Mouse (Mus musculus): ENCODE measurements around the gene Ttll12. TPM values are rescaled to one million over a fixed set of nuclear protein-coding genes. Genes with fewer than 3 reads are reported as not detected.

Gene Ttll12
- polyA plus RNA-seq, 1 experiment from 2014 or later: 49.6 TPM

- Histone ChIP-seq H3K27ac (ENCODE audit: low read length) (no peak overlapping the region), H3K4me3 (replicated peaks; ENCODE audit: low read length) (no peak overlapping the region), H3K27me3 (replicated peaks; ENCODE audit: control insufficient read depth, insufficient read depth, low read length) (no peaks in the 10 kb centered on the region), H3K9ac (replicated peaks; ENCODE audit: low read depth, low read length) (no peak overlapping the region), H3K36me3 (ENCODE audit: control insufficient read depth, insufficient read depth) (peaks cover 46% of the 10 kb centered on the region), H3K4me2 (ENCODE audit: low read length) (no peak overlapping the region), H3K4me1 (replicated peaks; ENCODE audit: control insufficient read depth, insufficient read depth, low read length) (no peaks in the 10 kb centered on the region), H3K9me3 (ENCODE audit: control insufficient read depth, low read length) (no peaks in the 10 kb centered on the region)
- 71% methylated on average over 8 of the region's 8 CpGs for WGBS
- no peak for ATAC-seq
Observed at GRCm38 (mm10) chr15:83583419-83584156, 11.4 kb downstream of the Ttll12 start.

GRCm38 (mm10) chr15:83582931-83583330 is 12.0 kb downstream of the Ttll12 start:
- Histone ChIP-seq H3K4me2 (ENCODE audit: low read length) (no peak overlapping the region), H3K27ac (ENCODE audit: low read length) (no peak overlapping the region), H3K36me3 (ENCODE audit: control insufficient read depth, insufficient read depth) (peaks cover 45% of the 10 kb centered on the region), H3K27me3 (replicated peaks; ENCODE audit: control insufficient read depth, insufficient read depth, low read length) (no peaks in the 10 kb centered on the region), H3K4me1 (replicated peaks; ENCODE audit: control insufficient read depth, insufficient read depth, low read length) (no peaks in the 10 kb centered on the region), H3K4me3 (replicated peaks; ENCODE audit: low read length) (no peak overlapping the region), H3K9ac (replicated peaks; ENCODE audit: low read depth, low read length) (no peak overlapping the region), H3K9me3 (ENCODE audit: control insufficient read depth, low read length) (no peaks in the 10 kb centered on the region)
- ATAC-seq: no peak
- WGBS: 81% methylated on average over 4 of the region's 4 CpGs

GRCm38 (mm10) chr15:83576651-83577050 is 18.3 kb downstream of the Ttll12 start:
- ATAC-seq: no peak
- Histone ChIP-seq H3K27ac (ENCODE audit: low read length) (no peak overlapping the region), H3K36me3 (ENCODE audit: control insufficient read depth, insufficient read depth) (peaks cover 29% of the 10 kb centered on the region), H3K4me3 (replicated peaks; ENCODE audit: low read length) (no peak overlapping the region), H3K4me2 (ENCODE audit: low read length) (no peak overlapping the region), H3K27me3 (replicated peaks; ENCODE audit: control insufficient read depth, insufficient read depth, low read length) (no peaks in the 10 kb centered on the region), H3K9ac (replicated peaks; ENCODE audit: low read depth, low read length) (no peak overlapping the region), H3K4me1 (replicated peaks; ENCODE audit: control insufficient read depth, insufficient read depth, low read length) (no peaks in the 10 kb centered on the region), H3K9me3 (ENCODE audit: control insufficient read depth, low read length) (no peaks in the 10 kb centered on the region)
- 95% methylated on average over 9 of the region's 9 CpGs for WGBS

GRCm38 (mm10) chr15:83575543-83575942 is 19.4 kb downstream of the Ttll12 start:
- H3K27ac ChIP-seq (ENCODE audit: low read length): no peak overlapping the region
- no peaks in the 10 kb centered on the region for H3K9me3 ChIP-seq (ENCODE audit: control insufficient read depth, low read length)
- H3K9ac ChIP-seq (replicated peaks; ENCODE audit: low read depth, low read length): no peak overlapping the region
- no peak overlapping the region for H3K4me3 ChIP-seq (replicated peaks; ENCODE audit: low read length)
- peaks cover 23% of the 10 kb centered on the region for H3K36me3 ChIP-seq (ENCODE audit: control insufficient read depth, insufficient read depth)
- H3K4me2 ChIP-seq (ENCODE audit: low read length): no peak overlapping the region
- no peaks in the 10 kb centered on the region for H3K27me3 ChIP-seq (replicated peaks; ENCODE audit: control insufficient read depth, insufficient read depth, low read length)
- no peaks in the 10 kb centered on the region for H3K4me1 ChIP-seq (replicated peaks; ENCODE audit: control insufficient read depth, insufficient read depth, low read length)
- no peak for ATAC-seq
- 95% methylated on average over 8 of the region's 8 CpGs for WGBS

- ATAC-seq: no peak
- H3K36me3 ChIP-seq (ENCODE audit: control insufficient read depth, insufficient read depth): peaks cover 18% of the 10 kb centered on the region; the same call in 1 of the 2 replicates
- H3K9me3 ChIP-seq (ENCODE audit: control insufficient read depth, low read length): no peaks in the 10 kb centered on the region
Observed at GRCm38 (mm10) chr15:83574731-83575351, 20.1 kb downstream of the Ttll12 start.

GRCm38 (mm10) chr15:83573606-83574005 is 21.4 kb downstream of the Ttll12 start:
- no peak overlapping the region for H3K4me3 ChIP-seq (replicated peaks; ENCODE audit: low read length)
- no peak overlapping the region for H3K27ac ChIP-seq (ENCODE audit: low read length)
- H3K9me3 ChIP-seq (ENCODE audit: control insufficient read depth, low read length): no peaks in the 10 kb centered on the region
- peaks cover 12% of the 10 kb centered on the region; the same call in 1 of the 2 replicates for H3K36me3 ChIP-seq (ENCODE audit: control insufficient read depth, insufficient read depth)
- ATAC-seq: no peak
- no peak overlapping the region for H3K4me2 ChIP-seq (ENCODE audit: low read length)
- no peak overlapping the region for H3K9ac ChIP-seq (replicated peaks; ENCODE audit: low read depth, low read length)
- no peaks in the 10 kb centered on the region for H3K4me1 ChIP-seq (replicated peaks; ENCODE audit: control insufficient read depth, insufficient read depth, low read length)
- WGBS: 95% methylated on average over 12 of the region's 12 CpGs
- no peaks in the 10 kb centered on the region for H3K27me3 ChIP-seq (replicated peaks; ENCODE audit: control insufficient read depth, insufficient read depth, low read length)

More at GRCm38 (mm10) chr15:83574731-83575351, 20.1 kb downstream of the Ttll12 start:
- no peak overlapping the region for H3K9ac ChIP-seq (replicated peaks; ENCODE audit: low read depth, low read length)
- H3K27ac ChIP-seq (ENCODE audit: low read length): no peak overlapping the region
- H3K4me3 ChIP-seq (replicated peaks; ENCODE audit: low read length): no peak overlapping the region
- 88% methylated on average over 6 of the region's 6 CpGs for WGBS
- no peaks in the 10 kb centered on the region for H3K4me1 ChIP-seq (replicated peaks; ENCODE audit: control insufficient read depth, insufficient read depth, low read length)
- no peaks in the 10 kb centered on the region for H3K27me3 ChIP-seq (replicated peaks; ENCODE audit: control insufficient read depth, insufficient read depth, low read length)
- H3K4me2 ChIP-seq (ENCODE audit: low read length): no peak overlapping the region

GRCm38 (mm10) chr15:83572132-83572531 is 22.8 kb downstream of the Ttll12 start:
- Histone ChIP-seq H3K9me3 (ENCODE audit: control insufficient read depth, low read length) (no peaks in the 10 kb centered on the region), H3K27ac (ENCODE audit: low read length) (no peak overlapping the region), H3K36me3 (ENCODE audit: control insufficient read depth, insufficient read depth) (peaks cover 7% of the 10 kb centered on the region; the same call in 1 of the 2 replicates), H3K9ac (replicated peaks; ENCODE audit: low read depth, low read length) (no peak overlapping the region), H3K4me3 (replicated peaks; ENCODE audit: low read length) (no peak overlapping the region), H3K27me3 (replicated peaks; ENCODE audit: control insufficient read depth, insufficient read depth, low read length) (no peaks in the 10 kb centered on the region), H3K4me1 (replicated peaks; ENCODE audit: control insufficient read depth, insufficient read depth, low read length) (no peaks in the 10 kb centered on the region), H3K4me2 (ENCODE audit: low read length) (no peak overlapping the region)
- ATAC-seq: no peak
- WGBS: 87% methylated on average over 4 of the region's 4 CpGs

- no peaks in the 10 kb centered on the region for H3K9me3 ChIP-seq (ENCODE audit: control insufficient read depth, low read length)
- H3K4me3 ChIP-seq (replicated peaks; ENCODE audit: low read length): no peak overlapping the region
- no peak overlapping the region for H3K4me2 ChIP-seq (ENCODE audit: low read length)
- peaks cover 6% of the 10 kb centered on the region; the same call in 1 of the 2 replicates for H3K36me3 ChIP-seq (ENCODE audit: control insufficient read depth, insufficient read depth)
- WGBS: 89% methylated on average over 5 of the region's 5 CpGs
- H3K27ac ChIP-seq (ENCODE audit: low read length): no peak overlapping the region
- H3K4me1 ChIP-seq (replicated peaks; ENCODE audit: control insufficient read depth, insufficient read depth, low read length): no peaks in the 10 kb centered on the region
- no peak overlapping the region for H3K9ac ChIP-seq (replicated peaks; ENCODE audit: low read depth, low read length)
- ATAC-seq: no peak
- no peaks in the 10 kb centered on the region for H3K27me3 ChIP-seq (replicated peaks; ENCODE audit: control insufficient read depth, insufficient read depth, low read length)
Observed at GRCm38 (mm10) chr15:83571636-83572035, 23.3 kb downstream of the Ttll12 start.

- Histone ChIP-seq H3K27me3 (replicated peaks; ENCODE audit: control insufficient read depth, insufficient read depth, low read length) (no peaks in the 10 kb centered on the region), H3K4me1 (replicated peaks; ENCODE audit: control insufficient read depth, insufficient read depth, low read length) (no peaks in the 10 kb centered on the region), H3K9ac (replicated peaks; ENCODE audit: low read depth, low read length) (no peak overlapping the region), H3K36me3 (ENCODE audit: control insufficient read depth, insufficient read depth) (peaks cover under 1% of the 10 kb centered on the region; the same call in 1 of the 2 replicates), H3K4me3 (replicated peaks; ENCODE audit: low read length) (no peak overlapping the region), H3K4me2 (ENCODE audit: low read length) (no peak overlapping the region), H3K9me3 (ENCODE audit: control insufficient read depth, low read length) (no peaks in the 10 kb centered on the region), H3K27ac (ENCODE audit: low read length) (no peak overlapping the region)
- 70% methylated on average over 2 of the region's 2 CpGs for WGBS
- no peak for ATAC-seq
Observed at GRCm38 (mm10) chr15:83570641-83571040, 24.3 kb downstream of the Ttll12 start.
